9 mouse cellular contexts compared by ENCODE assay signal in genomic region chr11:65160991-65161880, GRCm38 (mm10). TPM values are rescaled to one million over a fixed set of nuclear protein-coding genes. Genes with fewer than 3 reads are reported as not detected.
DNase-seq lines count a peak whose midpoint lies in the region; ATAC-seq and TF ChIP-seq lines count a peak whose summit lies in the region.
"Had no signal": no experiment of that assay in that cellular context is flagged by ENCODE, and none has a peak within 500 bp of the region (broad histone marks: within the 10 kb centered on the region; RNA-seq: fewer than 3 reads in every experiment).

No protein-coding gene starts in this region.

- ATAC-seq in kidney, postnatal 0 days (replicated peaks; ENCODE audit: low FRiP score, low read depth) = no peak
- ATAC-seq in forebrain, embryonic 12.5 days (ENCODE audit: low FRiP score) = no peak
- no peak for ATAC-seq in limb, embryonic 12.5 days (ENCODE audit: insufficient number of reproducible peaks, insufficient read depth, low FRiP score, low TSS enrichment, low read depth)
- no peak for ATAC-seq in neural tube, embryonic 14.5 days (ENCODE audit: low read depth)
- ATAC-seq in liver, embryonic 12.5 days = no peak

- H3K9ac ChIP-seq in kidney, postnatal 0 days (ENCODE audit: low read depth, low read length) = peak overlapping the region; percentile 81; the same call in 1 of the 2 replicates
- H3K9ac ChIP-seq in forebrain, embryonic 12.5 days = peak overlapping the region; percentile 88; the same call in 1 of the 2 replicates
- H3K9ac ChIP-seq in limb, embryonic 12.5 days (replicated peaks) = peak overlapping the region; percentile 83; the same call in 1 of the 2 replicates
- peak overlapping the region; percentile 89 for H3K9ac ChIP-seq in neural tube, embryonic 14.5 days (replicated peaks; ENCODE audit: low read depth, low read length)
- H3K9ac ChIP-seq in liver, embryonic 12.5 days = no peak overlapping the region

- no peaks in the 10 kb centered on the region for H3K27me3 ChIP-seq in kidney, postnatal 0 days (ENCODE audit: insufficient read depth, low read length)
- peaks cover 13% of the 10 kb centered on the region; the same call in 1 of the 2 replicates for H3K27me3 ChIP-seq in forebrain, embryonic 12.5 days
- peaks cover 32% of the 10 kb centered on the region for H3K27me3 ChIP-seq in limb, embryonic 12.5 days
- H3K27me3 ChIP-seq in neural tube, embryonic 14.5 days (ENCODE audit: control insufficient read depth, insufficient read depth, low read length) = no peaks in the 10 kb centered on the region; the same call in 1 of the 2 replicates
- H3K27me3 ChIP-seq in thymus, adult 2 months (ENCODE audit: control insufficient read depth, insufficient read depth, low read length) = no peaks in the 10 kb centered on the region
- H3K27me3 ChIP-seq in liver, embryonic 12.5 days (replicated peaks) = peaks cover 28% of the 10 kb centered on the region

- no peaks in the 10 kb centered on the region for H3K9me3 ChIP-seq in kidney, postnatal 0 days (replicated peaks; ENCODE audit: low read length)
- no peaks in the 10 kb centered on the region for H3K9me3 ChIP-seq in forebrain, embryonic 12.5 days
- 0 out of 2 replicates have a peak, but pooled peaks cover 4% of the 10 kb centered on the region for H3K9me3 ChIP-seq in limb, embryonic 12.5 days
- no peaks in the 10 kb centered on the region for H3K9me3 ChIP-seq in neural tube, embryonic 14.5 days (ENCODE audit: control insufficient read depth, low read length)
- H3K9me3 ChIP-seq in liver, embryonic 12.5 days (replicated peaks) = no peaks in the 10 kb centered on the region

- TF ChIP-seq POLR2A in thymus, adult 2 months (IDR thresholded peaks at IDR 0.05; ENCODE audit: control insufficient read depth, extremely low read depth, insufficient read depth, low read length, poor library complexity) = no peak

- H3K27ac ChIP-seq in kidney, postnatal 0 days = no peak overlapping the region
- H3K27ac ChIP-seq in forebrain, embryonic 12.5 days = no peak overlapping the region
- no peak overlapping the region for H3K27ac ChIP-seq in limb, embryonic 12.5 days
- no peak overlapping the region for H3K27ac ChIP-seq in neural tube, embryonic 14.5 days (ENCODE audit: low read depth, low read length)
- no peak overlapping the region for H3K27ac ChIP-seq in thymus, adult 2 months (ENCODE audit: control insufficient read depth, insufficient read depth, low read length)
- no peak overlapping the region for H3K27ac ChIP-seq in liver, embryonic 12.5 days

- 0 out of 2 replicates have a peak, but pooled peaks cover 8% of the 10 kb centered on the region for H3K4me1 ChIP-seq in kidney, postnatal 0 days (replicated peaks; ENCODE audit: insufficient read depth, low read length)
- H3K4me1 ChIP-seq in forebrain, embryonic 12.5 days = peaks cover 9% of the 10 kb centered on the region
- H3K4me1 ChIP-seq in limb, embryonic 12.5 days (replicated peaks) = peaks cover 14% of the 10 kb centered on the region
- H3K4me1 ChIP-seq in neural tube, embryonic 14.5 days (ENCODE audit: control insufficient read depth, insufficient read depth, low read length) = 0 out of 2 replicates have a peak, but pooled peaks cover 8% of the 10 kb centered on the region
- H3K4me1 ChIP-seq in thymus, adult 2 months (replicated peaks; ENCODE audit: control insufficient read depth, insufficient read depth, low read length) = no peaks in the 10 kb centered on the region
- 0 out of 2 replicates have a peak, but pooled peaks cover 5% of the 10 kb centered on the region for H3K4me1 ChIP-seq in liver, embryonic 12.5 days

- peak overlapping the region; percentile 96 for H3K4me2 ChIP-seq in kidney, postnatal 0 days (ENCODE audit: low read length)
- peak overlapping the region; percentile 91 for H3K4me2 ChIP-seq in forebrain, embryonic 12.5 days
- peak overlapping the region; percentile 94 for H3K4me2 ChIP-seq in limb, embryonic 12.5 days
- peak overlapping the region; percentile 85 for H3K4me2 ChIP-seq in neural tube, embryonic 14.5 days (ENCODE audit: low read depth, low read length)
- H3K4me2 ChIP-seq in liver, embryonic 12.5 days = no peak overlapping the region

- no peak for TF ChIP-seq CTCF in kidney, postnatal 0 days (IDR thresholded peaks at IDR 0.05; ENCODE audit: low read depth)
- no peak for TF ChIP-seq CTCF in thymus, adult 2 months (IDR thresholded peaks at IDR 0.05; ENCODE audit: borderline replicate concordance, control insufficient read depth, extremely low read depth, insufficient read depth, low read length, poor library complexity)

- DNase-seq in kidney, postnatal 0 days (ENCODE audit: low spot score) = no peak
- DNase-seq in kidney, postnatal 10 days = no peak
- DNase-seq in thymus, adult 2 months = no peak
- no peak for DNase-seq in frontal cortex, postnatal 25 days (ENCODE audit: low spot score in 2 of 2)

- peak overlapping the region; percentile 95; the same call in 1 of the 2 replicates for H3K4me3 ChIP-seq in kidney, postnatal 0 days (replicated peaks; ENCODE audit: low read depth, low read length)
- peak overlapping the region; percentile 83; the same call in 1 of the 2 replicates for H3K4me3 ChIP-seq in forebrain, embryonic 12.5 days (replicated peaks)
- peak overlapping the region; percentile 91; the same call in 1 of the 2 replicates for H3K4me3 ChIP-seq in limb, embryonic 12.5 days (replicated peaks)
- peak overlapping the region; percentile 90 for H3K4me3 ChIP-seq in neural tube, embryonic 14.5 days (ENCODE audit: low read depth, low read length)
- H3K4me3 ChIP-seq in thymus, adult 2 months (ENCODE audit: control insufficient read depth, insufficient read depth, low read length) = no peak overlapping the region
- no peak overlapping the region for H3K4me3 ChIP-seq in liver, embryonic 12.5 days

- no peaks in the 10 kb centered on the region for H3K36me3 ChIP-seq in kidney, postnatal 0 days (ENCODE audit: insufficient read depth, low read length)
- no peaks in the 10 kb centered on the region for H3K36me3 ChIP-seq in forebrain, embryonic 12.5 days (replicated peaks)
- H3K36me3 ChIP-seq in limb, embryonic 12.5 days = no peaks in the 10 kb centered on the region
- H3K36me3 ChIP-seq in neural tube, embryonic 14.5 days (ENCODE audit: control insufficient read depth, insufficient read depth, low read length) = no peaks in the 10 kb centered on the region
- no peaks in the 10 kb centered on the region for H3K36me3 ChIP-seq in thymus, adult 2 months (ENCODE audit: control insufficient read depth, insufficient read depth, low read length)
- no peaks in the 10 kb centered on the region for H3K36me3 ChIP-seq in liver, embryonic 12.5 days

- 58% methylated on average over 7 of the region's 7 CpGs for WGBS in kidney, postnatal 0 days
- 62% methylated on average over 7 of the region's 7 CpGs for WGBS in forebrain, embryonic 12.5 days
- 55% methylated on average over 7 of the region's 7 CpGs for WGBS in limb, embryonic 12.5 days
- WGBS in neural tube, embryonic 14.5 days = 55% methylated on average over 7 of the region's 7 CpGs
- 76% methylated on average over 7 of the region's 7 CpGs for WGBS in thymus, adult 2 months
- WGBS in liver, embryonic 12.5 days (ENCODE audit: insufficient replicate concordance) = 51% methylated on average over 7 of the region's 7 CpGs

RNA-seq across cellular contexts. Expression of gene Arhgap44, which starts 1.5 kb away (rescaled TPM):
- polyA plus RNA-seq in kidney, postnatal 0 days (2015; fragmentation: Nextera tagmentation; extraction: Ambion mirVana) = 6.3 and 8.0 TPM in 2 replicates
- polyA plus RNA-seq in forebrain, embryonic 12.5 days (2016; fragmentation: Nextera tagmentation; extraction: Ambion mirVana) = 5.6 and 7.3 TPM in 2 replicates
- 4.1 and 5.0 TPM in 2 replicates for polyA plus RNA-seq in limb, embryonic 12.5 days (2016; fragmentation: Nextera tagmentation; extraction: Ambion mirVana)
- 16.1 and 20.8 TPM in 2 replicates for polyA plus RNA-seq in neural tube, embryonic 14.5 days (2014; fragmentation: Nextera tagmentation; extraction: Ambion mirVana)
- polyA plus RNA-seq in thymus, adult 2 months (2012; rRNA removed) = 5.5 and 6.7 TPM in 2 replicates
- polyA plus RNA-seq in liver, embryonic 12.5 days (2016; fragmentation: Nextera tagmentation; extraction: Ambion mirVana) = 1.0 and 1.2 TPM in 2 replicates

RNA-seq across cellular contexts. Expression of gene 1700086D15Rik, which starts 1.5 kb away (rescaled TPM):
- not detected in 2 replicates for polyA plus RNA-seq in kidney, postnatal 0 days (2015; fragmentation: Nextera tagmentation; extraction: Ambion mirVana)
- polyA plus RNA-seq in forebrain, embryonic 12.5 days (2016; fragmentation: Nextera tagmentation; extraction: Ambion mirVana) = 0.23 TPM in 1 of 2 replicates, not detected in the other
- not detected in 2 replicates for polyA plus RNA-seq in limb, embryonic 12.5 days (2016; fragmentation: Nextera tagmentation; extraction: Ambion mirVana)
- 0.33 and 0.94 TPM in 2 replicates for polyA plus RNA-seq in neural tube, embryonic 14.5 days (2014; fragmentation: Nextera tagmentation; extraction: Ambion mirVana)
- not detected in 2 replicates for polyA plus RNA-seq in thymus, adult 2 months (2012; rRNA removed)
- polyA plus RNA-seq in liver, embryonic 12.5 days (2016; fragmentation: Nextera tagmentation; extraction: Ambion mirVana) = not detected in 2 replicates
- polyA plus RNA-seq: large intestine, adult 2 months had no signal

Comparison
In these comparisons a context has a peak if more than half of its experiments do, and no peak if none do; other contexts are left out.
1. H3K4me3 ChIP-seq: peak in kidney, postnatal 0 days (single experiment), forebrain, embryonic 12.5 days (single experiment), limb, embryonic 12.5 days (single experiment) and neural tube, embryonic 14.5 days (single experiment); none in thymus, adult 2 months (single experiment) and liver, embryonic 12.5 days (single experiment).